Mouse (Mus musculus) lung, postnatal 0 days (tissue): Measurements from ENCODE around the gene Fbxl19.

Experiments used
- CTCF ChIP-seq: IDR thresholded peaks from 2 replicates; pipeline ENCODE4 v1.5.1; 2016; ENCODE audit warnings: antibody characterized with exemption, mild to moderate bottlenecking
- EP300 ChIP-seq: IDR thresholded peaks from 2 replicates; pipeline ENCODE4 v1.6.1; 2016; ENCODE audit warnings: antibody characterized with exemption, mild to moderate bottlenecking, control low read depth

DNA sequence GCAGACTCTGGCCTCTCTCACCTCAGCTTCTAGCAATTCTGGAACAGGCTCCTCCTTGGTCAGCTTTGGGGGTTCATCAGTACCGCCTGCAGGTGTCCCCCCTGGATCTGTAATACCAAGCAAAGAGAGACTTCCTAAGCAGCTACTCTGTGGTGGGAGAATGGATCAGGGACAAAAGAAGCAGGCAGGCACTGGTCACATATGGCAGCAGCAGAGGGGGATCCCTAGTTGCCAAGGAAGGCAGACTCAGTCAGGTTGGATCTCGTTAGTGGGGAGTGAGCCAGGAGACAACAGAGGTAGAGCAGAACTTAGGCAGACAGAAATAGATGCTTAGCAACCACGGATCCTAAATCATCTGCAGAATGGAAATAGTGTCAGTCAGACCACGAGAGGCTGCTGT, 38.6 kb upstream of the Fbxl19 start:
- no peak for TF ChIP-seq CTCF
- TF ChIP-seq EP300: no peak
